Mouse (Mus musculus) layer of hippocampus, postnatal 10 days (tissue): Measurements from ENCODE around the gene Ap1m1. TPM values are rescaled to one million over a fixed set of nuclear protein-coding genes. Genes with fewer than 3 reads are reported as not detected.
A peak's percentile ranks its signal among the peaks of the same experiment; 100 is the strongest.

ENCODE experiments used
- DNase-seq, 2 experiments: peaks; one replicate each; pipeline ENCODE4 v3.0.0; 2021; ENCODE audit warnings: low spot score in 2 of 2
- total RNA-seq, 2 experiments: library from RNA; stranded (reverse); gene quantifications; 2 replicates each; pipeline ENCODE4 v1.2.3; 2021

The Ap1m1 gene
- total RNA-seq, 2 experiments from 2014 or later, result 108 to 109 TPM

DNA sequence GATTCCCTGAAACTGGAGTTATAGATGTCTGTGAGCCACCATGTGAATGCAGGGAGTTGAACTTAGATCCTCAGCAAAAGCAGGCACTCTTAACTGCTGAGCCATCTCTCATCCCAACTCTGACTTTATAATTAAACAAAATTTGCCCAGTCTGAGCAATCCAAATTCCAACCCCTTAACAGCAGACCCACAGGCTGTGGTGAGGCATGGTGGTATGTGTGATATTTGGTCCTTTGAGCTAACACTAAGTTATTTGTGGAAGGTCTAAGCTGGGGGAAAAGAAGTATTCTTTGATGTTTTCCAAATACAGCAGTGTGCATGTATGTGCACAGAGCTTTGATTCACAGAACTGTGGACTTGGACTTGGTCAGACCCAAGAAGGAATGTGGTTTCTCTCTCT is 49.2 kb downstream of the Ap1m1 start:
- DNase-seq, result no peak

DNA sequence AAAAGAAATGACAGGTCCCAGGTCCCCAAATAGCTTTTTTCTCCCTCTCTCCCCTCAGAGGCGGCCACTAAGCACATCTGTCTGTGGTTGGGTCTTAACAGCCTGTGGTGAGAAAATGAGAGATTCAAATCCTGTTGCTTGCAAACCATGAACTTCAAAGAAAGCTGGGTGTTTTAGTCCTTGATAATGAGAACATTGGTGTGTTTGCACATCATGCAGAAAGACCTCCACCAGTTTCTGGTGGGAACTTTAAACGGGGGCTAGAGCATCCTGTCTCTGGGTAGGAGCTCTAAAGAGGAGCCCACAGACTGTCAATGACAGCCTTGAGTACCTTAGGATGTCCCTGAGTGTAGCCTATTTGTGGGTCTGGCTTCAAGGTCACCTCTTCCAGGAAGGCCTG is 51.3 kb downstream of the Ap1m1 start:
- DNase-seq, result no peak

DNA sequence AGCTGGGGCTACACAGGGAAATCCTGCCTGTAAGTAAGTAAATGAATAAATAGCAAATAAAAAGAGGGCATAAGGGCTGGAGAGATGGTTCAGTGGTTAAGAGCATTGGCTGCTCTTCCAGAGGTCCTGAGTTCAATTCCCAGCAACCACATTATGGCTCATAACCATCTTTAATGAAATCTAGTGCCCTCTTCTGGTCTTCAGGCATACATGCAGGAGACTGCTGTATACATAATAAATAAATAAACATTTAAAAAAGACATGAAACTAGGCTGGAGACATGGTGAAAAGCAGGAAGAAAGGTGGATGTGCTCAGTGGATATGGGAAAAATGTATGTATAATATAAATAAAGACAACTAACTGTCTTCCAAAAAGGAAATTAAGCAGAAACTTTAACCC is 53.5 kb downstream of the Ap1m1 start:
- no peak for DNase-seq

DNA sequence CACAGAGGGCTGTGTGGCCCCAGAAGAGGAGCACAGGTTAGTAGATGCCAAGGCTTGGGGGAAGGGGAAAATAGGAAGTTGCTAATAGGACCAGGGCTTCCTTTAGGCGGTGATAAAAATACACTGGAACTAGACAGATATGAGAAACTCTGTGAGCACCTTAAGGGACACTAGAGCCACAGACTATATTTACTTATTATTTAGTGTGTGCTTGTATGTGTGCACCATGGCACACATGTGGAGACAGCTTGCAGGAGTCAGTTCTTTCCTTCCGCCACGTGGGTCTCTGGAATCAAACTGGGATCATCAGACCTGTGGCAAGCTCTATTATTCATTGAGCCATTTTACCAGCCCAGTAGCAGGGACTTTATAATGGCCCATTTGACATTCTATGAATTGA is 55.3 kb downstream of the Ap1m1 start:
- DNase-seq, result no peak

DNA sequence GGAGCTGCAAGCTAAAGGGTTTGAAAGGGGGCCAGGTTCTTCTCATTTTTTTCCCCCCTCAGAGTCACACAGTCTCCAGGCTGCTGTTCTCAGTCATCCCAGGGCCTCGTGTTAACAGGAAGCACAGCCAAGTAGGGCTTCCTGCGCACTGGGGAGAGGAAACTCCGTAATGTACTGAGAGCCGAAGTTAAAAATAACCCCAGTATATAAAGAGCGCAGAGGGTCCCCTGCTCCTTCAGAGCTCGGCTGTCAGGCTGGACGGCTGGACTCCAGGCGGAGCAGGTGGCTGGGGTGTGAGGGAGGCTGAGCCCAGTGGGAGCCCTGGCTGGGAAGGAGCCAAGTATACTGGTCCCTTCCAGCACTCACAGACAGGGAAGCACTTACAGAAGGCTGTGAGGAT is 55.9 kb downstream of the Ap1m1 start:
- DNase-seq, result peak; percentile 48 to 69

DNA sequence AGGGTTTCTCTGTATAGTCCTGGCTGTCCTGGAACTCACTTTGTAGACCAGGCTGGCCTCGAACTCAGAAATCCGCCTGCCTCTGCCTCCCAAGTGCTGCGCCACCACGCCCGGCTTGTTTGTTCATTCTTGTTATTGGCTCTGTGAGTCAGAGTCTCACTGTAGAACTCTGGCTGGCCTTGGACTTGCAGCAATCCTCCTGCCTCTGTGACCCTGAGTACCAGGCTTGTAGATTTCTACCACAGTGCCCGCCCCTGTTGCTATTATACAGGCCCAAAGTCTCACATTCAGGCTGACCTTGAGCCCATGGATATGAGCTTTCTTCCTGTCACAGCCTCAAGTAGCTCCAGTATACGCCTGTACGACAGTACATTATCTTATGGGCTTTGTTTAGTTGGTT is 56.7 kb downstream of the Ap1m1 start:
- no peak for DNase-seq

DNA sequence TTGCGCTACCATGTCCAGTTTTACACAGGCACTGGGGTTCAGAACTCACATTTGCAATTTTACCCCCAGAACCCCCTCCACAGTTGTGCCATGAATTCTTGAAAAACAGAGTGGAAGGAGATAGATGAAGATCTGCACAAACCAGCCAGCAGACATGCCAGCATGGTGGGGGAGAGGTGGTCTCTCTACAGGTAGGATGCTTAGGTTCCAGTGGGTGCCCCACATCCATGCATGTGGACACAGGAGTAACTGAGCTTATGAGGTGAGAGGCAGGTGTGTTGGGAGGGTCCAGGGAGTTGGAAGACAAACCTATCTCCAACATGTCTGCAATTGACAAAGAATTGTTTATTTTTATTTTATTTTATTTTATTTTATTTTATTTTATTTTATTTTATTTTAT is 59.1 kb downstream of the Ap1m1 start:
- no peak for DNase-seq

DNA sequence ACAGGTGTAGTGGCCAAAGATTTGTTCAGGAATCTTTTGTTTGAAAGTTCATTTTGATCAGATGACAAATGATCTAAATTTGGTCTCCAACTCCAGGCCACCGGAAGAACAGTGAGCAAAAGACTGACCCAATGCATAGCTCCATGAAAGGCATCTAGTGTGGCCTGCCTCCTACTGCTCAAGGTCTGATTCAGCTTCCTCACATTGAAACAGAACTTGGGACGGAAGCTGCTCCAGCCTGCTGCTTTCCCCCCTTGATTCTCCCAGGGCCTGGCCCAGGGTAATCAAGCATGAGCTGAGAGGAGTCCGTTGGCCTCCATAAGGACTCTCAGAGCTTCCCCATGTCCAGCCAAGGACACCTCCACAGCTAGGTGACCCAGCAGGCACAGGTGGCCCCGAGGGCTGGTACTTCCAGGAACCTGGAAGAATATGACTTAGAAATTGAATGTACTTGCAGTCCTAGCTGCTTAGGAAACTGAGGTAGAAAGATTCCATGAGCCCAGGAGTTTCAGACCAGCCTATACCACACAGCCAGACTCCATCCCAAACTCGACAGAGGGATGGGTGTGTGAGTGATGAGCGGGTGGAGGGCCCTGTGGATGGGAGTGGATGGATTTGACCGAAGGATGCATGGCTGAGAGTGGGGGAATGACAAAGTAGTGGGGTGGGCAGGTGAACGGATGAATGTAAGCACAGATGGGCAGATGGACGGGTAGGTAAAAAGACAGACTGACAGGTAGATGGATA is 61.0 kb downstream of the Ap1m1 start:
- DNase-seq, result no peak

DNA sequence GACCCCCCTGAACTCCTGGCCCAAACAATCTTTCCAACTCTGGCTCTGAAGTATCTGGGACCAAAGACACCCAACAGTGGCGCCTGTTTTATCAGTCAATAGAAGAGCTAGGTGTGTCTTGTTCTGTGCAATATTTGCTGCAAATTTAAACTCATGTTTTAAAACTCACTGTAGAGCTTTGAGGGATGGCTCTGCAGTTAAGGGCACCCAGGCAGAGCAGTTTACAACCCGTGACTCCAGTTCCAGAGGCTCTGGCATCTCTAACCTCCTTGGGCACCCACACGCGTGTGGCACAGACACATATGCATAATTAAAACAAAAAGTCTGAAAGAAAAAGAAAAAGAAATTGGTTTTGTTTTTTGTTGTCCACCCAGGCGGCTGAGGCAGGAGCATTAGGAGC is 61.7 kb downstream of the Ap1m1 start:
- no peak for DNase-seq

DNA sequence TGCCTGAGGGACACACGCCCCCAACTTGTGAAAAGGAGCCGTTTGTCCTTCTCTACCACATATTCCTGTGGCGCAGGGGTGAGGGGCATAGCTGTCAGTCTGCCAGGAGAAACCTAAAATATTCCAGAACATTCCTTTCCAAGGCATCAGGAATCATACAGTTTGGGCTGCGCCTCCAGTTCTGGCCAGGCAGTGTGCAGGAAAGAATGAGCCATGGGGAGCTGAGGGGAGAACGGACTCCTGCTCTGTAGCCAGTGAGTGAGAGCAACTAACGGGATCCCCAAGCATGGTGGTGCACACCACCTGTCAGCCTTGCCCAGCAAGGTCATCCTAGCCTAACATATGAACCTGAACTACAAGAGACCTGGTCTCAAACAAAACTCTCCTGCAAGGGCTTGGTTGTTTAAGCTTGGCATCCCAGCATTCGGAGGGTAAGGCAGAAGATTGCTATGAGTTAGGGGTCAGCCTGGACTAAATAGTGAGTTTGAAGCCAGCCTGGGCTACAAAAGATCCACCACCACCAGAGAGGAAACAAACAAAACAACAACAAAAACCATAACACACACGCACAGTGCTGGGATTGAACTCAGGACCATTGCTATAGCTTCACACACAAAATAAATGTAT is 63.3 kb downstream of the Ap1m1 start:
- no peak for DNase-seq

DNA sequence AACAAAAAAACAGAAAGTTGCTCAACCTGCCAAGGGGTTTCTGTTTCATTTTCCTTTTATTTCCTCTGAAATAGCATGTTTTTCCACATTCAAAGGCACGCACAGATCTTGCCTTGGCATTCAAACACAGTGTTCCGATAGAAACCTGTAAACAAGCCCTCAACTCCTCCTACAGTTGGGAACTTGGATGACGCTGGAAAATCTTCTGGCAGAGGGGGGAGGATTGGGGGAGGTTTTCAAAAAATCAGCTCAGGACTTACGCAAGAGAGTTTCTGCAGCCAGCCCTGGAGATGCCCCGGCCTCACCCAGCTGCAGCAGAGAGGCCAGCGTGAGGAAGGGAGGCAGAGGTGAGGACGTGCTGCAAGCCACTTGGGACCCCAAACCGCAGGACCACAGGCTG is 63.8 kb downstream of the Ap1m1 start:
- no peak for DNase-seq

DNA sequence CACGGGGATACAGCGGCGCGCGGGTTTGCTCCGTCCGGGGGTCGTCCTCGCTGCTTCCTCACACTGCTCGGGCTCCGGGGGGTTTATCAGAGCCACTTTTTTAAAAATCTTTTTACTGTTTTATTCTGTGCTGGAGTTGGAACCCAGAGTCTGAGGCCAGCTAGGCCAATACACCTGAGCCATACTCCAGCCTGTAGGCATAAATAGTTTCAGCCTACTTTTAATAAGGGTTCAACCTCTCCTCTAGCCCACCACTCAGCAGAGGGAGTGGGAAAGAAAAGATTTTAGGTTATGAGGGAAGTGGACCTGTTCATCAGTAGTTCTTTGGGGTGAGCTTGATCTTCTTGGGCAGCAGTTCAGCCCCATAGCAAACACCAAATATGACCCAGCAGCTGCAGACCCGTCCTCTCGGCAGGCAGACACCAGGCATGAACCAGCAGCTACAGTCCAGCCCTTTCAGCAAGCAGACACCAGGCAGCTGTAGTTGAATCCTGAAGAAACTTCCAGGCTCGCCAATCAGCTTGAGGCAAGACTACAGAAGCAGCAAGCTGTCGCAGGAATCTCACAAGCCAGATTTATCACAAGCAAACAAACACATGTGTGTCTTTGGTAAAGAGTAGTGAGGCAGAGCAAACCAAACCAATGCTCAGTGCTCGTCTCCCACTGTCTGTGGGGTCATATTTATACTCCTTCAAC is 65.5 kb downstream of the Ap1m1 start, which contains the start of gene Gm10282:
Gene Gm10282, minus strand, starts transcription at position 51 of the 696 bp plus-strand sequence.
- DNase-seq, result no peak

DNA sequence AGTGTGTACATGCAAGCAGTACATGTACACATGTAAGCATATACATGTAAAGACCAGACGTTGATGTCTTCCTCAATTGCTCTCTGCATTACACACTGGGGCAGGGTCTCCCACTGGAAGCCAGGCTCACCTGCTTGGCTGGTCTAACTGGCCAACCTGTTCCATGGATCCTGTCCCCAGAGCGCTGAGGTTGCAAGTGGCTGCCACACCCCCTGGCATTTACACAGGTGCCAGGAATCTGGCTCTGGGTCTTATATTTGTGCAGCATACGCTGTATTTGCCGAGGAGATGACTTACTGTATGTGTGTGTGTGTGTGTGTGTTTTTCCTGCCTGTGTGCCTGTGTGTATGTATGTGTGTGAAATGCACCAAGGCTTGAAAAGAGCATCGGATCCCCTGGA is 67.1 kb downstream of the Ap1m1 start:
- no peak for DNase-seq

Other genes with a start within 250 kb of the Ap1m1 start
- gene Cyp4f18, start 230.4 kb upstream of the Ap1m1 start, total RNA-seq, result not detected
- not detected for gene Olfr372, start 198.8 kb upstream of the Ap1m1 start, total RNA-seq
- not detected for gene Olfr373, start 156.8 kb upstream of the Ap1m1 start, total RNA-seq
- not detected for gene Olfr374, start 133.0 kb upstream of the Ap1m1 start, total RNA-seq
- 10 to 100 TPM; 52.7 to 57.9 TPM for gene Tpm4, start 105.0 kb upstream of the Ap1m1 start, total RNA-seq
- gene Rab8a, start 78.8 kb upstream of the Ap1m1 start, total RNA-seq, result 10 to 100 TPM; 38.0 to 50.9 TPM
- gene Hsh2d, start 50.4 kb upstream of the Ap1m1 start, total RNA-seq, result under 1 TPM in 1 of 2 experiments, not detected in 1; 0.27 TPM
- not detected for gene Cib3, start 27.2 kb upstream of the Ap1m1 start, total RNA-seq
- not detected for gene Gm11034, start 26.4 kb upstream of the Ap1m1 start, total RNA-seq
- gene Fam32a, start 20.3 kb upstream of the Ap1m1 start, total RNA-seq, result 10 to 100 TPM; 62.5 to 65.8 TPM
- 10 to 100 TPM; 10.9 to 15.9 TPM for gene Gm10282, start 65.2 kb downstream of the Ap1m1 start, total RNA-seq
- gene Klf2, start 79.0 kb downstream of the Ap1m1 start, total RNA-seq, result 10 to 100 TPM; 19.5 to 21.4 TPM
- 10 to 100 TPM; 73.3 to 73.5 TPM for gene Eps15l1, start 181.4 kb downstream of the Ap1m1 start, total RNA-seq
- 1 to 10 TPM in 1 of 2 experiments, under 1 TPM in 1; 0.67 to 1.2 TPM for gene Calr3, start 203.9 kb downstream of the Ap1m1 start, total RNA-seq
- gene 1700030K09Rik, start 203.9 kb downstream of the Ap1m1 start, total RNA-seq, result 10 to 100 TPM; 11.0 to 13.0 TPM
- 10 to 100 TPM; 61.5 to 69.8 TPM for gene Cherp, start 235.2 kb downstream of the Ap1m1 start, total RNA-seq